Comparison of ENCODE assay signal across 11 mouse cellular contexts in the genomic region with DNA sequence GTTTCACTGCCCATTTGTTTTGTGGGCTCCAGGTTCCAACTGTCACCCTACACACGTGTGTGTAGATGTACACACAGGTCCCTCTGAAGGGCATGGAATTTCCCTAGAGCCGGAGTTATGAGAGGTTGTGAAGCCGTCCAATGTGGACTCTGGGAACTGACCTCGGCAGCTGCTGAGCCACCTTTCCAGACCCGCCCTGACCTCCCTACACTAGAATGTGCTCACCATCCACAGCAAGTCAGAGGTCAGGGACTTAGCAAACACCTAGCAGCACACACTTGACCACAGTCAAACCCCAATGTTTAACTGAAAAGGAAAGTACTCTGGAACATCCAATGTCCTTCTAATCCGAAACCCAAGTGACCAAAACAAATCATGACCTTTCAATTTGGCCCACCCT.
"Had no signal": no experiment of that assay in that cellular context is flagged by ENCODE, and none has a peak within 500 bp of the region (broad histone marks: within the 10 kb centered on the region; RNA-seq: fewer than 3 reads in every experiment).

No protein-coding gene starts in this region.

- H3K4me3 ChIP-seq: intestine, embryonic 15.5 days; kidney, embryonic 15.5 days; limb, embryonic 12.5 days; midbrain, embryonic 12.5 days had no signal

- DNase-seq: layer of hippocampus, adult 9-11 months; layer of hippocampus, postnatal 36 days; right cerebral cortex, postnatal 25 days; spleen, adult 18-20 months; thymus, adult 2 months had no signal

- H3K27ac ChIP-seq: hindbrain, embryonic 14.5 days; intestine, embryonic 15.5 days; kidney, embryonic 15.5 days; limb, embryonic 12.5 days; midbrain, embryonic 12.5 days had no signal

- H3K27me3 ChIP-seq: intestine, embryonic 15.5 days; kidney, embryonic 15.5 days; limb, embryonic 12.5 days; midbrain, embryonic 12.5 days had no signal

- H3K9me3 ChIP-seq: intestine, embryonic 15.5 days; kidney, embryonic 15.5 days; limb, embryonic 12.5 days; midbrain, embryonic 12.5 days had no signal

- H3K4me1 ChIP-seq: intestine, embryonic 15.5 days; kidney, embryonic 15.5 days; limb, embryonic 12.5 days; midbrain, embryonic 12.5 days had no signal

- H3K4me2 ChIP-seq: hindbrain, embryonic 14.5 days; intestine, embryonic 15.5 days; kidney, embryonic 15.5 days; limb, embryonic 12.5 days; lung, embryonic 14.5 days; midbrain, embryonic 12.5 days had no signal

- H3K9ac ChIP-seq: hindbrain, embryonic 14.5 days; intestine, embryonic 15.5 days; kidney, embryonic 15.5 days; limb, embryonic 12.5 days; lung, embryonic 14.5 days; midbrain, embryonic 12.5 days had no signal
